Mouse (Mus musculus) erythroblast, embryonic 14.5 days (primary cell): ENCODE data around the gene Tmc5.

Source experiments
- GATA1 ChIP-seq: IDR thresholded peaks from 2 replicates; pipeline ENCODE4 v1.6.1; 2012; ENCODE audit warnings: low read length, inconsistent platforms, mixed read lengths
- TAL1 ChIP-seq: IDR thresholded peaks from 3 replicates; pipeline ENCODE4 v1.6.1; 2012; ENCODE audit warnings: low read length, inconsistent platforms, mixed read lengths

DNA sequence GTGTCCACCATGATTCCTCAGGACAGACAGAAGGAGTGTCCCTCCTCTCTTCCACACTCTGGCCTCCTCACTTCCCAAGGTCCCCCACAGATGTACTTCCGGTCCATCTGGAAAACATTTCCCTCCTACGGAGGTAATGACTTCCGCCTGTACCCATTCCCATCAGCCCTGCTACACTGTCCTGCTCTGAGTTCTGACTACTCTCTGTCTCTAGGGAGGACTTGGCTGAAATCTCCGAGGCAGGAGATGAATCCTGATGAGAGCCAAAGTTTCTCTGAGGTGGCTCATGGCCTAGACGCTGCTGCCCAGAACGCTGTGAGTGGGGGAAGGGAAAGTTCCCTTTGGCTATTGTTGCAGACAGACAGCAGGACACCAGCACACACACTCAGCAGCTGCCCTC, 5.0 kb upstream of the Tmc5 start:
- TF ChIP-seq GATA1 (no peak), TAL1 (no peak)
